Mouse (Mus musculus) ES-Bruce4 (cell line): ENCODE data around the gene Erc2.

Experiments used
- CTCF ChIP-seq: IDR thresholded peaks from one replicate; pipeline ENCODE4 v1.8.1; 2011; ENCODE audit warnings: low read depth, low read length
- POLR2A ChIP-seq: IDR thresholded peaks from one replicate; pipeline ENCODE4 v1.8.1; 2011; ENCODE audit warnings: low read length; ENCODE audit not compliant: insufficient read depth

DNA sequence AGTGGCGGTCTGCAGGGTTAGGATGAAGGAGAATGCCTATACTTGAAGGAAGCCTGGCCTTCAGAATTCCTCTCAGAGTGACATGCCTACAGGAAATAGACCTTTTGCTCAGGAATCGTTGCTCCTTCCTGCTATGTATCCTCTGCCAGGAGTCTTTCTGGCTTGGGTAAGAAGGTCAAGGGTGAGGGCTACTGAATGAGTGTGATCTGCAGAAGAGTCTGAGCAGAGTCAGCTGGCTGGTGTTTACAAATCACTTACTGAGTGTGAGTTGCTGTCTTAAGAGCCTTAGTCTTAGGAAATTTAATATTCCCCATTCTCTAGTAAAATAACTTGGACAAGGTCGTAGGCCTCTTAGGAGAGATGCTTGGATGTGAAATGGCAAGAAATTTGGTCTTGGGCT lies 450.3 kb downstream of the Erc2 start:
- TF ChIP-seq CTCF (no peak), POLR2A (no peak)
